ENCODE assay signal across 8 mouse cellular contexts in the genomic region with DNA sequence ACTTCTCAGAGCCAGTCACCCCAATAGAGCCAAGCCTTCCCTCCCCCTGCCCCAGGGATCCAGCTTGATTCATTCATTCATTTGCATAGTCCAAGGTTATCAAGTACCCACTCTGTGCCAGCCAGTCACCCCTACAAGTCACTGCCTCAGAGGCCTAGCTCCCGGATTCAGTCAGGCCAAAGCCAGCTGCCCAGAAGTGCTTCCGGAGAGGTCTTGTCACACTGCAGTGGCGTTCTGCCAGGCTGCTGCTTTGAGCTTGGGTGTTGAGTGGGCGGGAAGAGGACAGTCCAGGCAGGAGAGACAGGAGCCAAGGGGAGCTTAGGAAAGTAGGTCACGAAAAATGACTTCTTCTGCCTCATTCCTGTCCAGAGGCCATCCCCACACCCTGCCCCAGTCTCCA. TPM values are rescaled to one million over a fixed set of nuclear protein-coding genes. Genes with fewer than 3 reads are reported as not detected.
DNase-seq lines count a peak whose midpoint lies in the region; ATAC-seq and TF ChIP-seq lines count a peak whose summit lies in the region.

No protein-coding gene starts in this region.

- no peak for TF ChIP-seq CTCF in gastrocnemius, adult 2 months (IDR thresholded peaks at IDR 0.05)

- 74% methylated on average over 5 of the region's 5 CpGs for WGBS in liver, embryonic 12.5 days (ENCODE audit: insufficient replicate concordance)
- WGBS in liver, embryonic 11.5 days = 73% methylated on average over 5 of the region's 5 CpGs
- WGBS in hindbrain, embryonic 16.5 days = 59% methylated on average over 5 of the region's 5 CpGs
- 14% methylated on average over 5 of the region's 5 CpGs for WGBS in lung, embryonic 15.5 days

- no peaks in the 10 kb centered on the region for H3K27me3 ChIP-seq in liver, embryonic 12.5 days (replicated peaks)
- no peaks in the 10 kb centered on the region for H3K27me3 ChIP-seq in liver, embryonic 11.5 days (replicated peaks; ENCODE audit: control insufficient read depth, insufficient read depth, low read length)
- no peaks in the 10 kb centered on the region for H3K27me3 ChIP-seq in hindbrain, embryonic 16.5 days (replicated peaks; ENCODE audit: control insufficient read depth, insufficient read depth, low read length)
- H3K27me3 ChIP-seq in lung, embryonic 15.5 days = no peaks in the 10 kb centered on the region

- no peaks in the 10 kb centered on the region for H3K9me3 ChIP-seq in liver, embryonic 12.5 days (replicated peaks)
- H3K9me3 ChIP-seq in liver, embryonic 11.5 days (ENCODE audit: control insufficient read depth, low read length) = no peaks in the 10 kb centered on the region
- H3K9me3 ChIP-seq in hindbrain, embryonic 16.5 days (ENCODE audit: control insufficient read depth, low read length) = no peaks in the 10 kb centered on the region
- H3K9me3 ChIP-seq in lung, embryonic 15.5 days = no peaks in the 10 kb centered on the region

- 0 out of 2 replicates have a peak overlapping the region, but pooled peaks have one; percentile 26 for H3K27ac ChIP-seq in liver, embryonic 12.5 days
- no peak overlapping the region for H3K27ac ChIP-seq in liver, embryonic 11.5 days (ENCODE audit: low read depth, low read length)
- peak overlapping the region; percentile 70 for H3K27ac ChIP-seq in gastrocnemius, adult 2 months
- H3K27ac ChIP-seq in hindbrain, embryonic 16.5 days (ENCODE audit: low read depth, low read length) = peak overlapping the region; percentile 65
- H3K27ac ChIP-seq in lung, embryonic 15.5 days = peak overlapping the region; percentile 90

- H3K9ac ChIP-seq in liver, embryonic 12.5 days = no peak overlapping the region
- H3K9ac ChIP-seq in liver, embryonic 11.5 days (ENCODE audit: low read depth, low read length) = no peak overlapping the region
- no peak overlapping the region for H3K9ac ChIP-seq in hindbrain, embryonic 16.5 days (ENCODE audit: low read depth, low read length)
- H3K9ac ChIP-seq in lung, embryonic 15.5 days = 0 out of 2 replicates have a peak overlapping the region, but pooled peaks have one; percentile 22

- H3K4me2 ChIP-seq in liver, embryonic 12.5 days = no peak overlapping the region
- H3K4me2 ChIP-seq in liver, embryonic 11.5 days = no peak overlapping the region
- H3K4me2 ChIP-seq in hindbrain, embryonic 16.5 days (ENCODE audit: low read length) = no peak overlapping the region
- no peak overlapping the region for H3K4me2 ChIP-seq in lung, embryonic 15.5 days

- no peak for DNase-seq in liver, embryonic 11.5 days (ENCODE audit: low spot score)
- DNase-seq in adrenal gland, postnatal 14 days = peak; percentile 94
- DNase-seq in gastrocnemius, adult 2 months = peak; percentile 85
- DNase-seq in T-cell, adult 2 months (ENCODE audit: low spot score) = no peak
- DNase-seq in thymus, postnatal 25 days = no peak

- peaks cover 24% of the 10 kb centered on the region for H3K36me3 ChIP-seq in liver, embryonic 12.5 days
- H3K36me3 ChIP-seq in liver, embryonic 11.5 days (ENCODE audit: control insufficient read depth, insufficient read depth, low read length) = peaks cover 6% of the 10 kb centered on the region
- H3K36me3 ChIP-seq in hindbrain, embryonic 16.5 days (ENCODE audit: control insufficient read depth, insufficient read depth, low read length) = peaks cover 4% of the 10 kb centered on the region; the same call in 1 of the 2 replicates
- H3K36me3 ChIP-seq in lung, embryonic 15.5 days = peaks cover 15% of the 10 kb centered on the region; the same call in 1 of the 2 replicates

- no peak for ATAC-seq in liver, embryonic 12.5 days
- no peak for ATAC-seq in liver, embryonic 11.5 days (replicated peaks; ENCODE audit: low FRiP score)
- peak; percentile 31; the same call in 1 of the 2 replicates for ATAC-seq in hindbrain, embryonic 16.5 days
- peak; percentile 41 for ATAC-seq in lung, embryonic 15.5 days (ENCODE audit: borderline replicate concordance, extremely low read depth, low FRiP score, low TSS enrichment)

- intact Hi-C loops in gastrocnemius, adult 2 months (cut with DNase I) = no loop called here

- peaks cover 82% of the 10 kb centered on the region for H3K4me1 ChIP-seq in liver, embryonic 12.5 days
- H3K4me1 ChIP-seq in liver, embryonic 11.5 days (replicated peaks; ENCODE audit: control insufficient read depth, insufficient read depth, low read length) = peaks cover 67% of the 10 kb centered on the region
- peaks cover 20% of the 10 kb centered on the region; the same call in 1 of the 2 replicates for H3K4me1 ChIP-seq in hindbrain, embryonic 16.5 days (ENCODE audit: control insufficient read depth, insufficient read depth, low read depth, low read length)
- H3K4me1 ChIP-seq in lung, embryonic 15.5 days = peaks cover 86% of the 10 kb centered on the region

- no peak overlapping the region for H3K4me3 ChIP-seq in liver, embryonic 12.5 days
- no peak overlapping the region for H3K4me3 ChIP-seq in liver, embryonic 11.5 days (ENCODE audit: low read depth, low read length)
- peak overlapping the region; percentile 38 for H3K4me3 ChIP-seq in gastrocnemius, adult 2 months
- H3K4me3 ChIP-seq in hindbrain, embryonic 16.5 days (ENCODE audit: low read length) = no peak overlapping the region
- no peak overlapping the region for H3K4me3 ChIP-seq in lung, embryonic 15.5 days

RNA-seq across cellular contexts. Expression of a gene that starts 17.0 kb away (rescaled TPM):
- polyA plus RNA-seq in liver, embryonic 12.5 days (2016; fragmentation: Nextera tagmentation; extraction: Ambion mirVana) = 19.0 and 19.5 TPM in 2 replicates
- 22.9 and 24.1 TPM in 2 replicates for polyA plus RNA-seq in liver, embryonic 11.5 days (2014; fragmentation: Nextera tagmentation; extraction: Ambion mirVana)
- total RNA-seq in adrenal gland, postnatal 14 days (2021) = 39.3 and 44.9 TPM in 2 replicates
- total RNA-seq in gastrocnemius, adult 2 months (2021) = 10 to 100 TPM; 20.2 to 20.7 TPM
- 23.4 and 27.6 TPM in 2 replicates for polyA plus RNA-seq in hindbrain, embryonic 16.5 days (2015; fragmentation: Nextera tagmentation; extraction: Ambion mirVana)
- 22.2 and 27.8 TPM in 2 replicates for polyA plus RNA-seq in lung, embryonic 15.5 days (2015; fragmentation: Nextera tagmentation; extraction: Ambion mirVana)

Comparison
In these comparisons a context has a peak if more than half of its experiments do, and no peak if none do; other contexts are left out.
1. ATAC-seq: peak in hindbrain, embryonic 16.5 days (single experiment) and lung, embryonic 15.5 days (single experiment); none in liver, embryonic 12.5 days (single experiment) and liver, embryonic 11.5 days (single experiment).
2. DNase-seq: peak in adrenal gland, postnatal 14 days (single experiment) and gastrocnemius, adult 2 months (single experiment); none in liver, embryonic 11.5 days (single experiment), T-cell, adult 2 months (single experiment) and thymus, postnatal 25 days (single experiment).